Mouse (Mus musculus): ENCODE data around the gene Faf2. TPM values are rescaled to one million over a fixed set of nuclear protein-coding genes. Genes with fewer than 3 reads are reported as not detected.

Faf2 gene
- total RNA-seq (2021) = 10 to 100 TPM; 56.1 to 57.6 TPM

DNA sequence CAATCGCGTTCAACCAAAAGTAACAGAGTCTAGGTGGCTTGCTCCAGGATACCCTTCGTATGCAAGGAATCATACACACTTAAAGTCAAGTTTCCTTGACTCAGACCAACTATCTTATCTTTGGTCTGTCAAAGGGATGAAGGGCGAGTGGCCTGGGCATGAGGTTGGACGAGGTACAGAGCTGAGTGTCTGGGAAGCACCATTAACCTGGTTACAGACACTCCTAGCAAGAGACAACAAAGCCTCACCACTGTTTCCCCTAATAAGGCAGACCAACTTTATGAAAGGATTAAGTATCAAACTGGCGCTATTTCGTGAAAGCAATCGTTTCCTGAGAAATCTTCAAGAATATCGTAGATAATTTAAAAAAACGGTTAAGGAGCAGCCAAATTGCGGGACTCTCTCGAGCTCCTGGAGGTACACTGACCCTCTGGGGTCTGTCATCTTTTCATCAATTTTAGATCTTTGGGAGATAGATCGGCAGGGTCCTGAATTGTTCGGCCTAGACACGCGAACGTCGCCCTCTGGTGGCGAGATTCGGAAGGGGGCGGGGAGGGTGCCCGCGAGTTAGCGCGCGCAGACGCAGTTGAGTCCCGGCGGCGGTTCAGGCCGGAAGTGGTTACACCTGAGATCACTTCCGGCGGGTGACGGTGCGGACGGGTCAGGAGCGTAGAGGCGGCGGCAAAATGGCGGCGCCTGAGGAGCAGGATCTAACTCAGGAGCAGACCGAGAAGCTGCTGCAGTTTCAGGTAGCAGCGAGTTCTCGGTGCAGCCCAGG, at the start of gene Faf2:
Gene Faf2, plus strand, starts transcription at position 630 of the 778 bp plus-strand sequence.
- DNase-seq (ENCODE audit: extremely low spot score in 1 of 2, low spot score in 1 of 2) = peak; percentile 99 to 100

DNA sequence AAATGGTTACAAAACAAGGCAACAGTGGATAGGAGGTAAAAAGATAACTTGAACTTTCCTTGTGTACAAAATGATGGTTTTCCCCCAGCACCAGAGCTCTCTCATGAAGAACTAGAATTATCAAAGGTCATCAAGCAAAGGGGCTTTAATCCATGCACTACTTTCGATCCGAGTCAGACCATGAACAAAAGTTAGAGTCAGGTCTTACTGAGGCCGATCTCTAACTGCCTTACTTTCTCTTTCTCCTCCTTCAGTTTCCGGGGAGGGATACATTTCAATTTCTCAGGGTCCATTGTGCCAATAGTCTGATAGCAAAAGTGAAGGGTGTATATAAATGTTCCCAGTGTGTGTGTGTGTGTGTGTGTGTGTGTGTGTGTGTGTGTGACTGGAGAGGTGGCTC, 49.0 kb upstream of the Faf2 start:
- no peak for DNase-seq (ENCODE audit: extremely low spot score in 1 of 2, low spot score in 1 of 2)

DNA sequence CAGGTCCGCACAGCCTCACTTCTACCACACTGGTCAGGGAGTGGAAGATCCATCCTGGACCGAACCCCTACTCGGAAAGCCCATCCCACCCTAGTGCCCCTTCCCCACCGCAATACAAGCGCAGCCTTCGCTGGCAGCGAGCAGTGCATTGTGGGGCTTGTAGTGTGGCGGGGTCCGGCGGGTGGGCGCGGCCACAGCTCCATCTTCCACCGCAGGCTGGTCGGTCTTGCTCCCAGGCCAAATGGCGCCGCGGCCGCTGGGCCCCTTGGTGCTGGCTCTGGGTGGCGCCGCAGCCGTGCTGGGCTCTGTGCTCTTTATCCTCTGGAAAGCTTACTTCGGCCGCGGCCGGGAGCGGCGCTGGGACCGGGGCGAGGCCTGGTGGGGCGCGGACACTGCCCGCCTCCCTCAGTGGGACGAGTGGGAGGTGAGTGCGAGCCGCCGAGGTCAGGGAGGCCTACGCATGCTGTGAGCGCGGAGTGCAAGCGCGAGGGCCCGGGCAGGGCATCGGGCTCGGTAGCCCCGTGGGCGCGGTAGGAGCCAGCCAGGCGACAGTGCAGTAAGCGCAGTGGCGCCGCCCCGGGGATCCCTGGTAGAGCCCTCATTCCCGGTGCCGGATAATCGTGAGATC, 46.6 kb upstream of the Faf2 start, which contains the start of gene Arl10:
Gene Arl10, plus strand, starts transcription at position 162 of the 628 bp plus-strand sequence.
- DNase-seq (ENCODE audit: extremely low spot score in 1 of 2, low spot score in 1 of 2) = peak; percentile 56 to 68

DNA sequence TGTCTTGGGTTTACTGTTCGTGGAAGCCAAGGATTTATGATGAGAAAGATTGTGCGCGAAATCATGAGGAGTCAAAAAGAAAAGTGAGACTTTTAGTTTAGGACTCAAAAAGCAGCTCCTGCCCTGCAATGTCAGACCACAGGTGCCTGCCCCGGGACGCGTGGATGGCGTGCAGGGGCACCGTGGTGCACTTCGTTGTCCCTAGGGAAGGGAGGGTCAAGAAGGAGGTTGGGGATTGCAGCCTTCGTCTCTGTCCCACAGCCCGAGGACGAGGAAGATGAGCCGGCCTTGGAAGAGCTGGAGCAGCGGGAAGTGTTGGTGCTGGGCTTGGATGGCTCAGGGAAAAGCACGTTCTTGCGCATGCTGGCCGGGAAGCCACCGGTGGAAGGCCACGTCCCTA, 46.1 kb upstream of the Faf2 start:
- no peak for DNase-seq (ENCODE audit: extremely low spot score in 1 of 2, low spot score in 1 of 2)

DNA sequence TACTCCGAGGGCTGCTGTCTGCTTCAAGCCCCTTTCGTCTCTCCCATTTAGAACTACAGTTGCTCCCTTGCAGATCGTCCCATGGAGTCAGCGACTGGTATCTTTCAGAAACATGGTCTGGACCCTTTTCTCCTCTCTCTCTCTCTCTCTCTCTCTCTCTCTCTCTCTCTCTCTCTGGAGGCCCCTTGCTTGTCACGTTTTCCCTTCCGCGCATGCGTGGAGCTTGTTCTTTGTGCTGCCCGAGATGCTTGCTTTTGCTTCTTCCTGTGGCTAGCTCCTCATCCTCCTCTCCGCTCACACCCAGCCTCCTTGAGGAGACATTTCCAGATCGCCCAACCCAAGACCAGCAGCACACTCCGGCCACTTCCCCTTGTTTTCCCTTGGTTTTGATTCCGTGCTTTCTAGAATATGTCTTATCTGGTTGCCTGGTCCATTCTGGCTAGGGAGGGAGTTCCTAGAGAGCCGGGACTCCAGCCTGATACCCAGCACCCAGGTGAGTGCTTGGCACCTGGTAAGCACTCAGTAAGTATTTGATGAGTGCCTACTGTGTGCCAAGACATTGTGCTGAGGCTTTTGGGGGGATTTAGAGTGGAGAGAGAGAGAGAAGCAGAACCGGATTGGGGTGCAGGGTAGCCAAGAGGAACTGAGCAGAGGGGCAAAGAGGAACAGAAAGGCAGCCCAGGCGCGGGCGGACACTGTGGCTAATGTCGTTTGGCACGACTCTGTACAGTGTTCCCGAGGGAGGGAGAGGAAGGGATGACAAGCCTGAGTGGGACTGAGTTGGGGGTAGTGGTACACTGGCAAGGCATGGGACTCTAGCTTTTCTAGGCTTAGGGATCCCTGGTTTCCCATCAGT, 43.7 kb upstream of the Faf2 start:
- no peak for DNase-seq (ENCODE audit: extremely low spot score in 1 of 2, low spot score in 1 of 2)

DNA sequence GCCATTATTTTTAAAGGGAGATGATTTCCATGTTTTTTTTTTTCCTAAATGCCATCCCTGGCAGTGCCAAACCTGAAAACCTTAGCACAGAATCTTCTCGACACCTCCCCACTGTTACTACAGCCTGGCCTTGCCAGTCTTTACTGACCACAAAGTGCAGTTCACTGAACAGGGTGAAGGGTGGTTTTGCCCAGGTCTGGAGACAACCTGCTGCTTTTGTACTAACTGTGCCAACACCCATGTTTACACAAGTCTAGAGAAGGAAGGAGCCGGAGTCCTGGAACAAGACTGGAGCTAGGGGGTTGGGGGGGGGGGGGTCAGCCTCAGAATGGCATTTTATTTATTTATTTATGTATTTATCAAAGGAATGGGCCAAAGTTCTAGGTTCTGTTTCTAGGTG, 40.2 kb upstream of the Faf2 start:
- DNase-seq (ENCODE audit: extremely low spot score in 1 of 2, low spot score in 1 of 2) = no peak

DNA sequence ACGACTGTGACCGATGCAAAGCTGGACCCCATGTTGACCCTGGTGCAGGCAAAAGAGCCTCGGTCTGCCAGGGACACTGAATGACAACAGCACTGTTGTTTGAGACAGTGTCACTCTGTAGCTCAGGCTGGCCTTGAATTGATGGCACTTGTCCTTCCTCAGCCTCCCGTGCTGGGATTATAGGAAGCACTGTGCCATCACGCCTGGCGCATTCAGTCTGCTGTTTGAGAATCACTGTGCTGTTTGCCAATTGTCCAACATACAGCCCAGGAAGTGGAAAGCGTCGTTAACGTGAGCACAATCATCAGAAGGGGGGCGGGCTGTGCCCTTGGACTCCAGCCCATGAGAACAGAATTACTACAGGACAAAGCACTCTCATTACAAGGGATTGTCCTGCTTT, 39.5 kb upstream of the Faf2 start:
- DNase-seq (ENCODE audit: extremely low spot score in 1 of 2, low spot score in 1 of 2) = no peak

DNA sequence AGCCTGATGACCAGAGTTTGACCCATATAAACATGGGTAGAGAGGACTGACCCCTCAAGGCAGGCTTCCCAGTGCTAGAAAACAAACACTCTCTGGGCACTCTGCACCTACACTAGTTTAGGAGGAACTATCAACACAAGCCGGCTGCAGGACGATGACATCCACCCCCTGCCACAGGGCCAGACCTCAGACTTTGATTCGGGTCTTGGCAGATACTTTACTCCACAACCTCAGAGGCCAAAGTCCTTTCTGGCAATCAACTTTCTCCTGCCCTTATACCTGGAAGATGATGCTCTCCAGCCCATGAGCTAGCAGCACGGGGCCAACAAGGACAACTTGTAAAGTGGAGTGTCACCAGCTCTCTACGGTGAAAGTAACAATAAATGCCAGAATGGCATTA, 38.7 kb upstream of the Faf2 start:
- DNase-seq (ENCODE audit: extremely low spot score in 1 of 2, low spot score in 1 of 2) = no peak

DNA sequence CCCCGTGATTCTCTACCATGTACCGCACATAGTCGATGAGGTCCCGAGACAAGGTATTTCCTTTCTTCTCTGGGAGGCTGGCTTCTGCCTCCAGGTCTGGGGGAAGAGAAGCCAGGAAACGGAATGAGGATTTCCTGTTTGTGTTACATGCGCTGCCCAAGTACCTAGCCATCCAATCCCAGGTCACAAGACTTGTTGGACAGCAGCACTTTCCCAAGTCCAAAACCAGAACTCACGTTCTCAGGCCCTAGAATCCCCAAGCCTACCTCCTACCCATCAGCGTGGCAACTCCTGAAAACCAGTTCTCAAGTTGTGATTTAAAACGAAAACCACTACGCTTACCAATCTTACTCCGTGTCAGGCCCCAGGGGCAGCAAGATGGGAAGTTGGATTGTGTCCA, 35.8 kb upstream of the Faf2 start:
- DNase-seq (ENCODE audit: extremely low spot score in 1 of 2, low spot score in 1 of 2) = no peak

DNA sequence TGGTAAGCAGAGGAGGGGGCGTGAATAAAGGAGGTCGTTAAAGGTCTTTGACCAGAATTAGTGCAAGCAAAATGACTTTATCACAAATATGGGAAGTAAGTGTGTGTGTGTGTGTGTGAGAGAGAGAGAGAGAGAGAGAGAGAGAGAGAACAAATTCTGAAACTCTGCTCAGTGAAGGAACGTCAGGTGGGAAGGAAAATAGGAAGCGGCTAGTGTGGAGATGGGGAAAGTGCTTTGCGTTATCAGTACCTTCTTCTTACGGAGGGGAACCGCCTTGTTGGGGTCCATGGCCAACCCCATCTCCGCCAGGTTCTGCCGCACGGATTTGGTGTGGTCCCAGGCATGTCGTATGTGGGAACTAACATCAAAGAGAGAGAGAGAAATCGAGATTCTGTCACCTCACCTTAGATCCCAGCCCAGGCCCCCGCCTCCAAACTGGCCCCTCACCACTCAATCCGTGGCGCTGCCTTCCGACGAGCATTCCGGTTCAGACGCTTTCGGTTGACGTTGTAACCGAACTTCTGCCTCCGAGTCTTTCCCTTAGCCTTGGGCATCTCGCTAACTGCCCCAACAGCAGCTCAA, 32.1 kb upstream of the Faf2 start:
- no peak for DNase-seq (ENCODE audit: extremely low spot score in 1 of 2, low spot score in 1 of 2)

DNA sequence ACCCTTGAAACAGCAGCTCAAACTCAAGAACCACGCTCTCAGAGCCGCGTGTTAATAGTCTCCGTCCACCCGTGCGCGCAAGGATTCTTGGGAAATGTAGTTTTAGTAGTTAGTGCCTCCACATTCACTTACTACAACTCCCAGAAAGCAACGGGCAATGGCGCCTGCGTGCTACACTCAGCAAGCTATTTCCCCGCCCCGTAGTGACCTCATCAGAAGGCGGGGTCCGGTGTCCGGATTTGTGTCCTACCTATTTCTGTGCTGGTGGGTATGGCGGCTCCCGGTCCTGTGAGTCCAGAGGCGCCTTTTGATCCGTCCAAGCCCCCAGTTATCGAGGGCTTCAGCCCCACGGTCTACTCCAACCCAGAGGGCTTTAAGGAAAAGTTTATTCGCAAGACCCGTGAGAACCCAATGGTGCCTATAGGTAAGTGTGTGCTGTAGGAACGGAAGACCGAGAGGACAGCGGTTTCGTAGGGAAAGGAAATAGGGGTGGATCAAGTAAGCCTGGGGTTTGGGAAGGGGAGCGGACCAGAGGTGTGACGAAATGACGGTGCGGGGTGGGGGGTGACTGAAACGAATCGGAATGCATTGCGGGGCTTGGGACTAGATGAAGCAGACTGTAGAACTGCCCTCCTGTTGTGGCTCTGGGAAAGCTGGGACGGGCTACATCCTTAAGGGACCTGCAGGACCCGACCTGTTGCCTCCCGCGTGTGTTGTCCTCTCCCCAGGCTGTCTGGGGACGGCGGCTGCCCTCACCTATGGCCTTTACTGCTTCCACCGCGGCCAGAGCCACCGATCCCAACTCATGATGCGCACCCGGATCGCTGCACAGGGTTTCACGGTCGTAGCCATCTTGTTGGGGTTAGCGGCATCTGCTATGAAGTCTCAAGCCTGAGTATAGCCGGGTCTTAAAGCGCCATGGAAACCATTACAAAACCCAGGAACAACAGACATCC, 31.3 kb upstream of the Faf2 start, which contains the start of the genes Nop16 and Higd2a:
Gene Nop16, minus strand, starts transcription at position 95 of the 956 bp plus-strand sequence.
Gene Higd2a, plus strand, starts transcription at position 212 of the 956 bp plus-strand sequence.
- peak; percentile 79 to 88 for DNase-seq (ENCODE audit: extremely low spot score in 1 of 2, low spot score in 1 of 2)

DNA sequence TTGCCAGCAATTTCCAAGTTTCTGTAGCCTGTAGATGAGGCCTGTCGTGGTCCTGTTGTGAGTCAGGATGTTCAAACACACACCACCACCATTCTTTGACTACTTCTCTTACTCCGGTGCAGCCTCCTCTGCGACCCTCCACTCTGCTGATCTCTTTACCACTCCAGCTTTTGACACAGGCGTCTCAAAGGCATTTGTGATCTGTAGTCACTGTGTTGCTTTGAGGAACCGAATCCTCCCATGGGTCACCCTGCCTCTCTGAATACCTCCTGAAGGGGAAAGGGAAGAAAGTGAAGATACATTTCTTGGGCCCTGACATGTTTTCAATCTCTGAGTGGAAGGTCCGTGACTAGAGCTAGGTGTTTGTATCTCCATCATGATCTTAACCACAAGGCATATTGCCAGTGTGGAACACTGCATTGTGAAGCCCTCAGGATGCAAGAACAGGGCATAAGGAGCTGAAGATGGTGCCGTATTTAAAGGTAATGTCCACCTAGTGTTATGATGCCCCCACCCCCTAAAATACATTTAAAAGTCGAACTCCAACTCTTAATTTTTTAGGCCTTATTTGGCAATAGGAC, 29.7 kb upstream of the Faf2 start:
- no peak for DNase-seq (ENCODE audit: extremely low spot score in 1 of 2, low spot score in 1 of 2)

DNA sequence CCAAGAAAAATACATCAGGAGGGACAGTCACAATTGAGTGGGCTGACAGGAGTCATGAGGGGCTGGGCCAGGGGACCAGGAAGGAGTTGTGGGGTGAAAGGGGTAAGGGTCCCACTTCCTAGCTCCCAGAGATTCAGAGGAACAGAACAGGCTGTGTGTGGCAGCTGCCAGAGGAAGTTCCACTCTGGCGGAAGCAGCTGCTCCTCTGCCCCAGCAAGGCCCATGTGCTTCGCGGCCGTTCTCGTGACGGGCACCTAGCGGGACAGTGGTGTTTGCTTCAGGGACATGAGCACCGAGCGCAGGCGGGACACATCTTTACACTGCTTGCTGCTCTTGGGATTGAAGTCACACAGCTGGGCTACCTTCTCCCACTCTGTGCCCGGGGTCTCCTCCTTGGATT, 28.0 kb upstream of the Faf2 start:
- no peak for DNase-seq (ENCODE audit: extremely low spot score in 1 of 2, low spot score in 1 of 2)

DNA sequence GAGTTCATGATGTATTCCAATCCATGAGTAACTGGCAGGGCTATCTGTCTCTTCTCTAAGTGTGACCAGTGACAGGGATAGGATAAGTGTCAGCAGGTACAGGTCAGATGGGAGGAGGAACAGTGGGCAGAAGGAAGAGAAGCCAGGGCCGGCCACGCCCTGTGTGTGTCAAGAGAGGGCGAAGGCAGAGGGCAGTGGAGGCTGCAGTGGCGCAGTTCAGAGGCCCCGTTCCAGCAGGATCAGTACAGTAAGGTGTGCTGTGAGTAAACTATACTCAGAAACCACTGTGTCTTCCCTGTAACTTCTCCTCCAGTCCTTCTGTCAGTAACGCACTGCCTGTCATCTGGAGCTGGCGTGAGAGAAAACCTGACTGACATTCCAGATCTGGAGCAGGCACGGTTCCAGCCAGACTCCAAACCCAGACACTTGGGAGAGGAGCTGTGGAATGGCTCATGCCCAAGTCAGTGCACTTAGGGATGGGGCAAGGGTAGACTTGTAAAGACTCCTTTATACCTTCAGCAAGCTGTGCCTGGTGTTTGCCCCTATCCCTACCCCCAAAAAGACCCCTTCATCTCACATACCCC, 25.4 kb upstream of the Faf2 start:
- no peak for DNase-seq (ENCODE audit: extremely low spot score in 1 of 2, low spot score in 1 of 2)

DNA sequence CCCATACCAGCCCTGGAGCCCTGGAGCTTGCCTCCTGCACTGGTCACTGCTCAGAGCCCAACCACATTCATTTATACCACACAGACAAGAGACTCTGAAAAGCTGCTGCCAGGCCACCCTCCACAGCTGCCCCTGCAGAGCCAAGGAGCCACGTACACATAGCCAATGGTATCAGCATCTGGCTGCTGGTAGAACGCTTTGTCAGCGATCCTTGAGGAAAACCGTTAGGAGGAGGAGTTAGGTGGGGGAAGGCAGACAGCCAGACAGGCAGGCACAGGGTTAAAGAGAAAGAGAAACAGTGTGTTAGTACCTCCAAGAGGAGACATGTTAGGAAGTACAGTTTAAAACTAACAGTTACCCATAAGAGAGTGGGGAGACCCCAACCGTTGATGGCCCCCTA, 24.7 kb upstream of the Faf2 start:
- no peak for DNase-seq (ENCODE audit: extremely low spot score in 1 of 2, low spot score in 1 of 2)

DNA sequence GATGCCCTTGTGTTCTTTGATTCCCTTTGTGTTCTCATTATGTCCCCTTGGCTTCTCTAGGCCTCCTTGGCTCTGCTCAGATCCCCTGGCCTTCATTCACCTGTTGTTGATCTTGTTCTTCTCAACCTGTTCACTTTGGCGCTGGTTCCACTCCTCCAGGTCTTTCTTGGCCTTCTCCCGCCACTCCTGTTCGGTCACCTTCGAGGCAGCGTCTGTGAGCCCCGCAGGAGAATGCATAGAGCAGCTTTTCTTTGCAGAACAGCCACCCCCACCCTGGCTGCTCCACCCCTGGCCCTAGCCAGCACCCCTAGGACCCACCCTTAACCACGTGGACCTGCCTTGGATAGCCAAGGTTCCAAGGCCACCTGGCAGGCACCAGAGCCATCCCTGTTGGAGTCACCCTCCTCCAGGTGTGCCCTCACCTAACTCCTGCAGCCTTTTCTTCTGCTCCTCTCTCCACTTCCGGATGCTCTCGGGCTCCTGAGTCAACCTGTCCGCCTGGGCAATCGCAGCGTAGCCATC, 22.9 kb upstream of the Faf2 start:
- no peak for DNase-seq (ENCODE audit: extremely low spot score in 1 of 2, low spot score in 1 of 2)

DNA sequence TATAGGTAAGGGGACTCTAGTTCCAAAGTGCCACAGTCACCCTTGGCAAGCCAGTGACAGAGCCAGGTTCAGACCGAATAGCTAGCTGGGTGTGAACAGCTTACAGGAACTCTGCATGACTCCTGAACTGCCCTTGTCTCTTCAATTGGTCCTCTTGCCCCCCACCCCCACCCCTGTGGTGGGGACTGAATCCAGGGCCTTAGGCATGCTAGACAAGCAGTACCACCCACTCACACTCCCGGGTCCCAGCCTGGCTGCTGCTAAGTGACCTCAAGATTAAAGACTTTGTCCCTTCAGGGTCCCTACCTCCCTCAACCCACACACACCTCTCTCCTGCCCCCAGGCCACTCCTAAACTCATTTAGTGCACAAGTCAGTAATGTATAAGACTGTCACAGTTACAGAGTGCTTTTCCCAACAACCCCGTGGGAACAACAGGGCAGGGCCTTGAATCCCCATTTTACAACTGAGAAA, 18.9 kb upstream of the Faf2 start:
- no peak for DNase-seq (ENCODE audit: extremely low spot score in 1 of 2, low spot score in 1 of 2)

DNA sequence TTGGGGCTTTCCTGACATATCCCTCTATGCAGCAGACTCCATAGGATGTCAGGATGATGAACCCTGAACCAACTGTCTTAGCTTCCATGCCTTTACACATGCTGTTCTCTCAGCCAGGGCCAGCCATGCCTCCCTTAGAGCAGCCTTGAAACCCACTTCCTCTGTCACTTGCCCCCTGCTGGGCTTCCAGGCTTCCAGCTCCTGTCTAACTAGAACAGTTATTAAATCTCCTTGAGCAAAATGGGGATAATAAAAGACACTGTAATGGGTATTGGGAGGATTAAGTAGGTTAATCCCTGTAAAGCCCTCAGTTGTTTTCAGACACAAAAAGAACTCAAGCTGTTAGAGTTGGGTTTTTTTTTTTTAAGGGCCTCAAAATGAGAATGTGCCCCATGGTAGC, 18.1 kb upstream of the Faf2 start:
- no peak for DNase-seq (ENCODE audit: extremely low spot score in 1 of 2, low spot score in 1 of 2)
